Mouse (Mus musculus) 3T3-L1 (cell line): ENCODE results near the gene Fyb.

Source experiments
- DNase-seq: peaks from one replicate; pipeline ENCODE4 v3.0.0-alpha.2; 2015; ENCODE audit warnings: low read depth, low spot score

The Fyb gene

GRCm38 (mm10) chr15:6653046-6653445, 130.4 kb downstream of the Fyb start:
- DNase-seq: no peak

GRCm38 (mm10) chr15:6658081-6658480, 135.4 kb downstream of the Fyb start:
- DNase-seq: no peak

GRCm38 (mm10) chr15:6661951-6662350, 139.3 kb downstream of the Fyb start:
- no peak for DNase-seq

- DNase-seq: no peak
Measured at GRCm38 (mm10) chr15:6663991-6664390, 141.3 kb downstream of the Fyb start.

- peak; percentile 42 for DNase-seq
Measured at GRCm38 (mm10) chr15:6666072-6666471, 143.4 kb downstream of the Fyb start.

GRCm38 (mm10) chr15:6668793-6669437, 146.3 kb downstream of the Fyb start:
- DNase-seq: no peak

- DNase-seq: no peak
Measured at GRCm38 (mm10) chr15:6678479-6678878, 155.8 kb downstream of the Fyb start.

- DNase-seq: no peak
Measured at GRCm38 (mm10) chr15:6702164-6702563, 179.5 kb downstream of the Fyb start.

- no peak for DNase-seq
Measured at GRCm38 (mm10) chr15:6705351-6705901, 182.8 kb downstream of the Fyb start.

- DNase-seq: peak; percentile 71
Measured at GRCm38 (mm10) chr15:6707551-6707935, 184.9 kb downstream of the Fyb start.

- peak; percentile 83 for DNase-seq
Measured at GRCm38 (mm10) chr15:6707936-6708525, 185.4 kb downstream of the Fyb start, which contains the start of gene Rictor. Gene Rictor (plus strand): TSS chr15:6708379.

GRCm38 (mm10) chr15:6708526-6709441, 186.1 kb downstream of the Fyb start:
- DNase-seq: peak; percentile 38

- peak; percentile 27 for DNase-seq
Measured at GRCm38 (mm10) chr15:6709618-6710017, 187.0 kb downstream of the Fyb start.

GRCm38 (mm10) chr15:6710341-6710740, 187.7 kb downstream of the Fyb start:
- no peak for DNase-seq

GRCm38 (mm10) chr15:6711226-6711625, 188.6 kb downstream of the Fyb start:
- no peak for DNase-seq
